Mouse (Mus musculus): ENCODE measurements around the gene Ttc27. TPM values are rescaled to one million over a fixed set of nuclear protein-coding genes. Genes with fewer than 3 reads are reported as not detected.
A peak's percentile ranks its signal among the peaks of the same experiment; 100 is the strongest.

Gene Ttc27
- polyA plus RNA-seq, 1 experiment = 21.1 TPM

DNA sequence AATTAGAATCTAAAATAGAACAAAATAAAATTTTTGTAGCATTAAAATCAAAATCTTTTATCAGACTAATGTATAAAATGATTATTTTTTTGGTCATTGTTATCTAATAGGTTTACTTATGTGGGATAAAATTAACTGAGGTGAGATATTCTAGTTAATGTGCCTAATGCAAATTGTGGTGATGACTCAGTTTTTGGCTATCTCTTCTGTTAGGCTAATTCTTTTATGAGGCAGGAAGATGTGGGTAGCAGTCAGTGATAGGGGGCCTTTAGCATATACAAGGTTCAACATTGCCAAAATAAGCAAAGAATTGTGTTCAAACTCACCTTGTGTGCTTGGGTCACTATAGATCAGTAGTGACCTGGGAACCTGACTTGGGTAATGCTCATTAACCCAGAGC lies 10.9 kb upstream of the Ttc27 start:
- H3K79me2 ChIP-seq (ENCODE audit: control insufficient read depth, insufficient read depth) = no peaks in the 10 kb centered on the region
- no peaks in the 10 kb centered on the region for H3K79me3 ChIP-seq (ENCODE audit: low read depth)
- H3K27me3 ChIP-seq (ENCODE audit: control insufficient read depth, insufficient read depth, insufficient read length) = no peaks in the 10 kb centered on the region
- no peak overlapping the region for H3ac ChIP-seq (ENCODE audit: control insufficient read depth, insufficient read length, low read depth)
- TF ChIP-seq USF1 (IDR thresholded peaks at IDR 0.05; ENCODE audit: low read depth) = no peak
- TF ChIP-seq MYOD1 (IDR thresholded peaks at IDR 0.05; ENCODE audit: control insufficient read depth, insufficient read length, low read depth) = no peak
- TF ChIP-seq MAX (IDR thresholded peaks at IDR 0.05) = no peak
- no peak for TF ChIP-seq CTCF (IDR thresholded peaks at IDR 0.05; ENCODE audit: control insufficient read depth, insufficient read depth, insufficient read length)
- no peak for TF ChIP-seq MYOG (IDR thresholded peaks at IDR 0.05; ENCODE audit: control insufficient read depth, extremely low read depth, insufficient read length)
- H3K4me3 ChIP-seq (ENCODE audit: insufficient read depth, poor library complexity, severe bottlenecking) = no peak overlapping the region
- peaks cover 25% of the 10 kb centered on the region for H3K36me3 ChIP-seq (ENCODE audit: control insufficient read depth, insufficient read depth)

DNA sequence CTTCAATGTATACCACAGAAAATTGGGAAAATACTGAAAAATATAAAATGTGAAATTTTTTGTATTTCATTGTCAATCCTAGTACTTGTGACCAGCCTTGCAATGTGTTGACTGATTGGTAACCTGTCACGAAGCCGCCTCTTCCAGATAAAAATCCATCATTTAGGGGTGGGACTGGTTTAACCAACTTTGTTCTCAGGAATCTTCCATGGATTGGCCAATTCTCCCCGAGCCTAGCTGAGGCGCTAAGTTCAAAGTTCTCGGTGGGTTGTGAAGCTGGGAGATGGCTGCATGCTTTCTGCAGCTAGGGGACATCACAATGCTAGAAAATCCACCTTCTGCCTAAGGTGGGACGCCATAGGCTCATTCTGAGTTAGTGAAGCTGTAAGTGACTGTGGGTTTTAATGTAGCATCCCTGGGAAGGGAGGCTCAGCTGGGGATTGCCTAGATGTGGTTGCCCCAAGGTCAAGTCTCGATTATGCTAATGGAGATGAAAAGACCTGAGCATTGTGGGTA lies 9.8 kb upstream of the Ttc27 start:
- no peak for TF ChIP-seq CEBPB (IDR thresholded peaks at IDR 0.05; ENCODE audit: low read depth)
- TF ChIP-seq MYOG (IDR thresholded peaks at IDR 0.05; ENCODE audit: control insufficient read depth, extremely low read depth, insufficient read length) = no peak
- TF ChIP-seq MYOD1 (IDR thresholded peaks at IDR 0.05; ENCODE audit: control insufficient read depth, insufficient read length, low read depth) = no peak
- no peak for TF ChIP-seq MAX (IDR thresholded peaks at IDR 0.05)
- TF ChIP-seq USF1 (IDR thresholded peaks at IDR 0.05; ENCODE audit: low read depth) = no peak
- TF ChIP-seq CTCF (IDR thresholded peaks at IDR 0.05; ENCODE audit: control insufficient read depth, insufficient read depth, insufficient read length) = no peak
- TF ChIP-seq FOSL1 (IDR thresholded peaks at IDR 0.05; ENCODE audit: insufficient read depth, low read length, poor library complexity, severe bottlenecking) = no peak
- Histone ChIP-seq H3K79me2 (ENCODE audit: control insufficient read depth, insufficient read depth) (no peaks in the 10 kb centered on the region), H3K27me3 (ENCODE audit: control insufficient read depth, insufficient read depth, insufficient read length) (no peaks in the 10 kb centered on the region), H3ac (ENCODE audit: control insufficient read depth, insufficient read length, low read depth) (no peak overlapping the region), H3K4me3 (ENCODE audit: insufficient read depth, poor library complexity, severe bottlenecking) (no peak overlapping the region), H3K79me3 (ENCODE audit: low read depth) (no peaks in the 10 kb centered on the region), H3K36me3 (ENCODE audit: control insufficient read depth, insufficient read depth) (peaks cover 15% of the 10 kb centered on the region)

DNA sequence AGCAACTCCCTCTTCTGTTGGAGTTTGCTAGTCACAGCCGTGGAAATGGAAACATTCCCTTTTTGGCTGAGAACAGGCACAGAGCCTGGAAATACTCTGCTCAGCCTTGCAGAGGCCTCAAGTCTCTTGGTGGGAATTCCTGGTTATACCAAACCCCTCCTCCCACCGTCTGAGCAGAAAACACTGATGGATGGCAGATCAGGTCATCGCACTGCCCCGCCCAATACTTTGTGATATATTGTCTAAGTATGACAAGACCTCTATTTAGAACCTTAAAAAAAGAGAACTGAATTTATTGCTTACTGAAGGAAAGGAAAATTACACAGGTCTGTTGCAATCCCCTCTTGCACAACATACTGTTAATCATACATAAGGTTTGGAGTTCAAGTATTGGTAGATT lies 6.8 kb upstream of the Ttc27 start:
- Histone ChIP-seq H3ac (ENCODE audit: control insufficient read depth, insufficient read length, low read depth) (no peak overlapping the region), H3K27me3 (ENCODE audit: control insufficient read depth, insufficient read depth, insufficient read length) (no peaks in the 10 kb centered on the region), H3K79me2 (ENCODE audit: control insufficient read depth, insufficient read depth) (no peaks in the 10 kb centered on the region), H3K79me3 (ENCODE audit: low read depth) (no peaks in the 10 kb centered on the region), H3K4me3 (ENCODE audit: insufficient read depth, poor library complexity, severe bottlenecking) (no peak overlapping the region), H3K36me3 (ENCODE audit: control insufficient read depth, insufficient read depth) (no peaks in the 10 kb centered on the region)
- no peak for TF ChIP-seq USF1 (IDR thresholded peaks at IDR 0.05; ENCODE audit: low read depth)
- no peak for TF ChIP-seq CTCF (IDR thresholded peaks at IDR 0.05; ENCODE audit: control insufficient read depth, insufficient read depth, insufficient read length)
- no peak for TF ChIP-seq MYOG (IDR thresholded peaks at IDR 0.05; ENCODE audit: control insufficient read depth, extremely low read depth, insufficient read length)

DNA sequence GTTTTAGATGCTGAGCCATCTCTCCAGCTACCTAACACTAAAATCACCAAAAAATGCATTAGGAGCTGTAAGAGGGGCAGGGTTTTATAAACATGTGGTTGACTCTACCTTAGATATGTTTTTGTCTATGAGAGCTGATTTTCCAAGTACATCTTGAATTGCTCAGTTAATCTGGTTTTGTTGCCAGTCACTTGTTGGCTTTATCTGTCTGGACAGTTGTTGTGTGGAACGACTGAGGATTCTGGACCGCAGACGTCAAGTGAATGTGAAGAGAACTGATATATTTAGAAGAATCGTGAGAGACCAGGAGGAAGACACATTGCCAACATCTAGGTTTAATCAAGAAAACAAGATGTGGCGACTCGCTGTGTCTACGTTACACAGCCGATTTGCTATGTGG lies 5.9 kb upstream of the Ttc27 start:
- H3K79me3 ChIP-seq (ENCODE audit: low read depth) = no peaks in the 10 kb centered on the region
- H3K4me3 ChIP-seq (ENCODE audit: insufficient read depth, poor library complexity, severe bottlenecking) = no peak overlapping the region
- H3ac ChIP-seq (ENCODE audit: control insufficient read depth, insufficient read length, low read depth) = no peak overlapping the region
- H3K79me2 ChIP-seq (ENCODE audit: control insufficient read depth, insufficient read depth) = no peaks in the 10 kb centered on the region
- no peaks in the 10 kb centered on the region for H3K36me3 ChIP-seq (ENCODE audit: control insufficient read depth, insufficient read depth)
- TF ChIP-seq MYOD1 (IDR thresholded peaks at IDR 0.05; ENCODE audit: control insufficient read depth, insufficient read length, low read depth) (no peak), MAX (IDR thresholded peaks at IDR 0.05) (no peak), FOSL1 (IDR thresholded peaks at IDR 0.05; ENCODE audit: insufficient read depth, low read length, poor library complexity, severe bottlenecking) (no peak), MYOG (IDR thresholded peaks at IDR 0.05; ENCODE audit: control insufficient read depth, extremely low read depth, insufficient read length) (no peak), USF1 (IDR thresholded peaks at IDR 0.05; ENCODE audit: low read depth) (no peak), CEBPB (IDR thresholded peaks at IDR 0.05; ENCODE audit: low read depth) (no peak), CTCF (IDR thresholded peaks at IDR 0.05; ENCODE audit: control insufficient read depth, insufficient read depth, insufficient read length) (no peak)
- no peaks in the 10 kb centered on the region for H3K27me3 ChIP-seq (ENCODE audit: control insufficient read depth, insufficient read depth, insufficient read length)

DNA sequence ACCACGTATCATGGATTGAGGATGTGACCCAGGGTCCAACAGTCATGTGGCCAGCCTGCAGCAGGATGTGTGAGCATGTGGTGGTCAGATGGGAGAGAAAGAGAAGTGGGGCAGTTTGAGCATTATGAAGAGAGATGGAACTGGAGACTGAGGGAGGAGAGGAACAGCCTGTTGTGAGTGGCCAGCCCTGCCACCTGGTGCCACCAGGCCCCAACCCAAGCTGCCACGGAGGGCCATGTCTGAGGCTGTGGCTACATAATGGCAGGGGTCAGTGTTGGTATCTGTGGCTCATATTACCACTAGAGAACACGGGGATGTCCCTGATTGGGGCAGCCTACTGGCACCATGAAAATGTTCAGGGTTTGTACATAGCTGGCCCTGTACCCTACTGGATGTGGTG lies 2.4 kb upstream of the Ttc27 start:
- H3K27me3 ChIP-seq (ENCODE audit: control insufficient read depth, insufficient read depth, insufficient read length) = no peaks in the 10 kb centered on the region
- TF ChIP-seq MYOG (IDR thresholded peaks at IDR 0.05; ENCODE audit: control insufficient read depth, extremely low read depth, insufficient read length) (no peak), CEBPB (IDR thresholded peaks at IDR 0.05; ENCODE audit: low read depth) (no peak), MYOD1 (IDR thresholded peaks at IDR 0.05; ENCODE audit: control insufficient read depth, insufficient read length, low read depth) (no peak), MAX (IDR thresholded peaks at IDR 0.05) (no peak), FOSL1 (IDR thresholded peaks at IDR 0.05; ENCODE audit: insufficient read depth, low read length, poor library complexity, severe bottlenecking) (no peak)
- peaks cover 2% of the 10 kb centered on the region for H3K36me3 ChIP-seq (ENCODE audit: control insufficient read depth, insufficient read depth)
- H3K79me2 ChIP-seq (ENCODE audit: control insufficient read depth, insufficient read depth) = peaks cover 19% of the 10 kb centered on the region
- no peak overlapping the region for H3K4me3 ChIP-seq (ENCODE audit: insufficient read depth, poor library complexity, severe bottlenecking)
- peaks cover 7% of the 10 kb centered on the region for H3K79me3 ChIP-seq (ENCODE audit: low read depth)
- no peak overlapping the region for H3ac ChIP-seq (ENCODE audit: control insufficient read depth, insufficient read length, low read depth)

DNA sequence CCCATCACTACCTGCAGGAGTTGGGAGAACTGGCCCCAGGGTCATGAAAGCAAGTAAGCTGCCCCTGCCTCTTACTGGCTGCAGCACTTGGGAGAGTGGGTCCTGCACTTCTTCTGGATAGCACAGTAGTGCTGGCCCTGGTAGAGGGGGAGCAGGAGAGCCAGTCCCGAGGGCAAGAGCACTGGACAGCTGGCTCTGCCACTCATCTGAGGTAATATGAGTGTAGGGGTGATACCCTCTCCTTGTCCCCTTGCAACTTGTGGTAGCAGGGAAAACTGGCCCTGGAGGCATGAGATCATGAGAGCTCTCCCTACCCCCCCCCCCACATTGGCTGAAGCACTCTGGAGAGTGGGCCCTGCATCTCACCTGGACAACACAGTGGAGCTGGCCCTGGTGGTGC lies 1.8 kb upstream of the Ttc27 start:
- peaks cover 6% of the 10 kb centered on the region for H3K36me3 ChIP-seq (ENCODE audit: control insufficient read depth, insufficient read depth)
- H3K79me3 ChIP-seq (ENCODE audit: low read depth) = peaks cover 7% of the 10 kb centered on the region
- H3K79me2 ChIP-seq (ENCODE audit: control insufficient read depth, insufficient read depth) = peaks cover 19% of the 10 kb centered on the region
- no peaks in the 10 kb centered on the region for H3K27me3 ChIP-seq (ENCODE audit: control insufficient read depth, insufficient read depth, insufficient read length)
- no peak overlapping the region for H3K4me3 ChIP-seq (ENCODE audit: insufficient read depth, poor library complexity, severe bottlenecking)
- no peak overlapping the region for H3ac ChIP-seq (ENCODE audit: control insufficient read depth, insufficient read length, low read depth)
- peak; percentile 47 for TF ChIP-seq MYOD1 (IDR thresholded peaks at IDR 0.05; ENCODE audit: control insufficient read depth, insufficient read length, low read depth)
- TF ChIP-seq MYOG (IDR thresholded peaks at IDR 0.05; ENCODE audit: control insufficient read depth, extremely low read depth, insufficient read length) = no peak

All from C2C12 (cell line).